Mouse (Mus musculus) embryonic fibroblast, embryonic 13.5 days (primary cell): ENCODE measurements around the gene H13. TPM values are rescaled to one million over a fixed set of nuclear protein-coding genes. Genes with fewer than 3 reads are reported as not detected.

Experiments
- H3K27ac ChIP-seq: 2 replicates; pipeline ENCODE4 v1.5.1; 2012; ENCODE audit warnings: low read length, control low read depth, inconsistent platforms; ENCODE audit not compliant: insufficient read depth
- H3K4me1 ChIP-seq: 2 replicates; pipeline ENCODE4 v1.6.1; 2011; ENCODE audit warnings: low read length; ENCODE audit not compliant: control insufficient read depth, insufficient read depth
- H3K4me3 ChIP-seq: 2 replicates; pipeline ENCODE4 v1.5.1; 2011; ENCODE audit warnings: mild to moderate bottlenecking, control low read depth, low read length; ENCODE audit not compliant: insufficient read depth
- CTCF ChIP-seq: IDR thresholded peaks from 2 replicates; pipeline ENCODE4 v1.5.1; 2011; ENCODE audit warnings: mild to moderate bottlenecking, control low read depth, low read length, moderate library complexity, borderline replicate concordance; ENCODE audit not compliant: insufficient read depth
- POLR2A ChIP-seq: IDR thresholded peaks from 2 replicates; pipeline ENCODE4 v1.6.1; 2011; ENCODE audit warnings: low read depth, mild to moderate bottlenecking, control low read depth, low read length, moderate library complexity
- polyA plus RNA-seq: library from polyadenylated mRNA; stranded (reverse); fragments of >200 nt; gene quantifications from 2 replicates; pipeline ENCODE4 v1.2.4, GENCODE M21; 2011; ENCODE audit warnings: low read depth; ENCODE audit not compliant: missing spikeins, insufficient read length

Gene H13
- polyA plus RNA-seq, 1 experiment, result 141 TPM

- peaks cover 7% of the 10 kb centered on the region; the same call in 1 of the 2 replicates for H3K4me1 ChIP-seq
- no peak overlapping the region for H3K27ac ChIP-seq
- no peak overlapping the region for H3K4me3 ChIP-seq
- TF ChIP-seq POLR2A, result no peak
- TF ChIP-seq CTCF, result no peak
Observed at GRCm38 (mm10) chr2:152727795-152728510, 58.7 kb downstream of the H13 start.

GRCm38 (mm10) chr2:152728594-152728993, 59.3 kb downstream of the H13 start:
- Histone ChIP-seq H3K4me1 (peaks cover 7% of the 10 kb centered on the region; the same call in 1 of the 2 replicates), H3K27ac (no peak overlapping the region), H3K4me3 (no peak overlapping the region)
- TF ChIP-seq CTCF (no peak), POLR2A (no peak)

DNA sequence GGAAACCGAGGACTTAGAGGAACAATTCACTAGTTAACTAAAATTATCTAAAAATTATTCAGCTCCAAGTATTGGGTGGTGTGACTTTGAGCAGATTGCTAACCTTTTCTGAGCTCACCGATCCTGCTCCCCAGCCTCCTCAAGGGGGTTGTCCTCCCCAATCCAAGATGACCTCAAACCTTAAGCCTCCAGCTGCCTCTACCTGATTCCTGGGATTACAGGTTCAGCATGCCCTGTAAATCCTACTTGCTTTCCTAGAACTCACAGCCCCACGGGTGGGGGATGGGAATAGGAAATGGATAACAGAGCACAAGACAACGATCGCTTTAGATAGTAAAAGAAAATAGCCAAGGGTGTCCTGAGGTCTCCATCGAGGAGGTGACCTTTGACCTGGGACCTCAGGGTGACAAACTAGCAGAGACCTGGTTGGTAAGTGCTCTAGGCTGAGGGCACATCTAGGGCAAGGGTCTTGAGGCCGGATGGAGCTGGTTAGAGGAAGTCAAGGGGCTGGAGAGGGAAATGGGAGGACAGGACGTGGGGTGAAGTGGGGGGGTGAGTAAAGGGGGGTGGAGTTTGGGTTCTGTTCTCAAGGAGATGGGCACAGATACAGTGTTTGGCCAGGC, 59.9 kb downstream of the H13 start:
- Histone ChIP-seq H3K4me3 (no peak overlapping the region), H3K27ac (no peak overlapping the region), H3K4me1 (peaks cover 7% of the 10 kb centered on the region; the same call in 1 of the 2 replicates)
- TF ChIP-seq CTCF, result no peak

- Histone ChIP-seq H3K4me3 (no peak overlapping the region), H3K27ac (peak overlapping the region; percentile 9; the same call in 1 of the 2 replicates), H3K4me1 (peaks cover 7% of the 10 kb centered on the region; the same call in 1 of the 2 replicates)
- no peak for TF ChIP-seq CTCF
- no peak for TF ChIP-seq POLR2A
Observed at GRCm38 (mm10) chr2:152729636-152730020, 60.4 kb downstream of the H13 start.

DNA sequence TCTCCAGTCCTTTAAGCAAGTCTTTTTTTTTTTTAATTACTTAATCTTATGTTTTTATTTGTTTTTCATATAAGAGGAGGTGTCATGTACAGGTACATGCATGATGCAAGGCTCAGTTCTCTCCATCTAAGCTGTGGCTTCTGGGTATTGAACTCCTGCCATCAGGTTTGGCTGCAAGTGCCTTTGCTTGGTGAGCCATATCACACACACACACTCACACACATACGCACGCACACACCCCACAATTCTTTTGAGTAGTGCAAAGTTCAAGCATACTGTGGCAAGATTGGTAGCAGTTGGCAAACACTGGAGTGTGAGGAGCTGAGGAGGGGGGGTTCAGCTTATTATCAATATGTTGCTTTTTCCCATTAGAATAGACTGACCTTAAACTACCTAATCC, 63.9 kb downstream of the H13 start:
- no peak overlapping the region for H3K27ac ChIP-seq
- TF ChIP-seq POLR2A (no peak), CTCF (no peak)
- H3K4me1 ChIP-seq, result peaks cover 7% of the 10 kb centered on the region; the same call in 1 of the 2 replicates
- no peak overlapping the region for H3K4me3 ChIP-seq

DNA sequence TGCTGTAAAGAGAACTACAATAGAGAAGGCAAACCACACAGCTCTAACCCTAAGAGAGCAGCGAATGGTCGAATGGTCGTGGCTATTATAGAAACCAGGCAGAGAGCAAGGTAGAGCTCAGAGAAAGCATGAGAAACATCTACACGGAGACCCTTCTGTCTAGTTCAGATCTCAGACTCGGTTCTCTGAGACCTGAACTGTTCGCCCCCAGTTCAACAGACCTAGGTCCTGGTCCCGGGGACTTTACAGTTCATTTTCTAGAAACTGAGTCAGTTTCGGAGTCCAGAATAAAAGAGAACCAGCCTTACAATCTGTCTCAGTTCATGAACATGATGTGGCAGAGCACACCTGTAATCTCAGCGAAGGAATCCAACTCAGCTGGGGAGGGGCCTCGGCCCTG, 65.2 kb downstream of the H13 start:
- TF ChIP-seq POLR2A (no peak), CTCF (no peak)
- H3K4me1 ChIP-seq, result peaks cover 3% of the 10 kb centered on the region; the same call in 1 of the 2 replicates
- no peak overlapping the region for H3K27ac ChIP-seq
- H3K4me3 ChIP-seq, result no peak overlapping the region

GRCm38 (mm10) chr2:152734984-152735383, 65.7 kb downstream of the H13 start:
- H3K4me3 ChIP-seq, result no peak overlapping the region
- peaks cover 4% of the 10 kb centered on the region; the same call in 1 of the 2 replicates for H3K4me1 ChIP-seq
- TF ChIP-seq POLR2A, result peak; percentile 39
- TF ChIP-seq CTCF, result no peak
- peak overlapping the region; percentile 73 for H3K27ac ChIP-seq

- TF ChIP-seq POLR2A (peak; percentile 100), CTCF (no peak)
- Histone ChIP-seq H3K27ac (peak within 1 kb of the TSS; percentile 73), H3K4me1 (peaks cover 4% of the 10 kb centered on the region; the same call in 1 of the 2 replicates), H3K4me3 (peak within 1 kb of the TSS; percentile 69)
Observed at GRCm38 (mm10) chr2:152736090-152736601, 66.9 kb downstream of the H13 start, which contains the start of gene Id1. TSS of gene Id1 (plus strand) at chr2:152736251.

GRCm38 (mm10) chr2:152736748-152737147, 67.5 kb downstream of the H13 start:
- Histone ChIP-seq H3K4me1 (peaks cover 4% of the 10 kb centered on the region; the same call in 1 of the 2 replicates), H3K4me3 (peak overlapping the region; percentile 69), H3K27ac (peak overlapping the region; percentile 16)
- TF ChIP-seq CTCF, result no peak
- no peak for TF ChIP-seq POLR2A
